Mouse (Mus musculus) lung, postnatal 4 days (tissue): Measurements from ENCODE around the gene Slc25a15.

Source experiments
- DNase-seq, 2 experiments: peaks; one replicate each; pipeline ENCODE4 v3.0.0; 2021

Gene Slc25a15

GRCm38 (mm10) chr8:22398142-22398951 is at the start of gene Slc25a15:
Gene Slc25a15 (minus strand): TSS chr8:22398597.
- DNase-seq: peak; percentile 92

- no peak for DNase-seq
These were observed 13.6 kb upstream of the Slc25a15 start for GRCm38 (mm10) chr8:22411971-22412370.

GRCm38 (mm10) chr8:22411282-22411702 is 12.9 kb upstream of the Slc25a15 start, which contains the start of gene Mrps31:
Gene Mrps31 (plus strand): TSS chr8:22411361.
- peak; percentile 82 to 90 for DNase-seq

- DNase-seq: no peak
These were observed 12.4 kb upstream of the Slc25a15 start for GRCm38 (mm10) chr8:22410688-22411281.

- no peak for DNase-seq
These were observed 7.3 kb upstream of the Slc25a15 start for GRCm38 (mm10) chr8:22405733-22406132.

- no peak for DNase-seq
These were observed 4.8 kb upstream of the Slc25a15 start for GRCm38 (mm10) chr8:22403235-22403634.

GRCm38 (mm10) chr8:22400593-22400992 is 2.2 kb upstream of the Slc25a15 start:
- DNase-seq: no peak

- no peak for DNase-seq
These were observed 986 bp upstream of the Slc25a15 start for GRCm38 (mm10) chr8:22399285-22399880.

GRCm38 (mm10) chr8:22397811-22398141 is 621 bp downstream of the Slc25a15 start:
- DNase-seq: no peak

- no peak for DNase-seq
These were observed 3.1 kb downstream of the Slc25a15 start for GRCm38 (mm10) chr8:22395256-22395655.

- DNase-seq: no peak
These were observed 3.9 kb downstream of the Slc25a15 start for GRCm38 (mm10) chr8:22394471-22394870.

GRCm38 (mm10) chr8:22390766-22391463 is 7.5 kb downstream of the Slc25a15 start:
- no peak for DNase-seq

GRCm38 (mm10) chr8:22389874-22390273 is 8.5 kb downstream of the Slc25a15 start:
- DNase-seq: no peak

- no peak for DNase-seq
These were observed 13.2 kb downstream of the Slc25a15 start for GRCm38 (mm10) chr8:22385158-22385557.

GRCm38 (mm10) chr8:22382824-22383595 is 15.4 kb downstream of the Slc25a15 start:
- DNase-seq: no peak

GRCm38 (mm10) chr8:22380934-22381333 is 17.5 kb downstream of the Slc25a15 start:
- DNase-seq: no peak

- DNase-seq: peak; percentile 62 to 70
These were observed 21.5 kb downstream of the Slc25a15 start for GRCm38 (mm10) chr8:22376903-22377302.

- DNase-seq: no peak
These were observed 22.1 kb downstream of the Slc25a15 start for GRCm38 (mm10) chr8:22376311-22376710.

GRCm38 (mm10) chr8:22359882-22360281 is 38.5 kb downstream of the Slc25a15 start:
- DNase-seq: no peak

GRCm38 (mm10) chr8:22359359-22359758 is 39.0 kb downstream of the Slc25a15 start:
- DNase-seq: no peak

- no peak for DNase-seq
These were observed 63.0 kb downstream of the Slc25a15 start for GRCm38 (mm10) chr8:22335426-22335825.
